Mouse (Mus musculus) cerebellum, adult 11 months (tissue): Measurements from ENCODE around the gene Sik1.

Experiments
- DNase-seq: peaks from one replicate; pipeline ENCODE4 v3.0.0; 2022

Gene Sik1

GRCm38 (mm10) chr17:31854770-31855596 lies 621 bp downstream of the Sik1 start:
- DNase-seq, result no peak

- DNase-seq, result no peak
These were observed 2.0 kb downstream of the Sik1 start for GRCm38 (mm10) chr17:31853448-31854188.

GRCm38 (mm10) chr17:31852782-31853447 lies 2.7 kb downstream of the Sik1 start:
- DNase-seq, result no peak

GRCm38 (mm10) chr17:31851816-31852476 lies 3.7 kb downstream of the Sik1 start:
- no peak for DNase-seq

GRCm38 (mm10) chr17:31850457-31850980 lies 5.1 kb downstream of the Sik1 start:
- no peak for DNase-seq

- no peak for DNase-seq
These were observed 8.6 kb downstream of the Sik1 start for GRCm38 (mm10) chr17:31846970-31847369.

GRCm38 (mm10) chr17:31846352-31846751 lies 9.3 kb downstream of the Sik1 start:
- DNase-seq, result no peak

- no peak for DNase-seq
These were observed 11.7 kb downstream of the Sik1 start for GRCm38 (mm10) chr17:31843891-31844290.

- DNase-seq, result no peak
These were observed 12.4 kb downstream of the Sik1 start for GRCm38 (mm10) chr17:31842930-31843822.

- no peak for DNase-seq
These were observed 13.6 kb downstream of the Sik1 start for GRCm38 (mm10) chr17:31841842-31842611.

GRCm38 (mm10) chr17:31841453-31841841 lies 14.2 kb downstream of the Sik1 start:
- DNase-seq, result no peak

- DNase-seq, result no peak
These were observed 15.1 kb downstream of the Sik1 start for GRCm38 (mm10) chr17:31840423-31841003.

- no peak for DNase-seq
These were observed 18.8 kb downstream of the Sik1 start for GRCm38 (mm10) chr17:31836772-31837171.

GRCm38 (mm10) chr17:31836264-31836607 lies 19.4 kb downstream of the Sik1 start:
- no peak for DNase-seq

GRCm38 (mm10) chr17:31835528-31836263 lies 19.9 kb downstream of the Sik1 start:
- DNase-seq, result no peak

- DNase-seq, result no peak
These were observed 21.1 kb downstream of the Sik1 start for GRCm38 (mm10) chr17:31834320-31835065.

- DNase-seq, result no peak
These were observed 21.9 kb downstream of the Sik1 start for GRCm38 (mm10) chr17:31833752-31834151.

GRCm38 (mm10) chr17:31832577-31832964 lies 23.0 kb downstream of the Sik1 start:
- DNase-seq, result no peak
